ENCODE assay signal across 8 mouse cellular contexts in the genomic region with DNA sequence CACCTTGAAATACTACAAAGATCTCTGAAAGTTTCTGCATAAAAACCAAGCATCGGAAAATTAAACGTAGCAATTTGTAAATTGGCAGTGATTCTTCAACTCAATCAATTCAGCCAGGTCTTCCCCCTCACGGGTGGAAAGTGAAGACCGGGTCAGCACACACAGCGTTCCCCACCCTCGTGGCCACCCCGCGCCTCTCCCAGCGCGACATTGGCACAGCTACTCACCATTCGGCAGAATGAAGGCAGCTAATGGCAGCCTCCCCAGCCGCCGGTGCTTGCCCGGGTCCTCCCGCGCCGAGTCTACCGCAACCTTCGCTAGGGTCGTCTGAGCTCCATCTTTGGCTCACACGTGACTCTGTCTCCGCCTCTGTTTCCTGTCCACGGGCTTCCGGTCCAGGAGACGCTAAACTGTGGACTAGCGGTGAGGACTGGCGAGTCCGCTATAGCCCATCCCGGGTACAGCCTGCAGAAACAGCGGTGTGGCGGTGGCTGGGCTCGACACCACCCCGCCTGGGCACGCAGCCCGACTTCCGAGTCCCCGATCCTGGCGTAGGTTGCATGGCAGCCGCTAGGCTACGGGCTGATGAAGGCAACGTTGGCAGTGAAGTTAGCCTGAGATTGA. TPM values are rescaled to one million over a fixed set of nuclear protein-coding genes. Genes with fewer than 3 reads are reported as not detected.
DNase-seq lines count a peak whose midpoint lies in the region; ATAC-seq lines count a peak whose summit lies in the region.

A gene (minus strand): TSS at position 385 of the 624 bp plus-strand sequence.

- peak within 1 kb of the TSS; percentile 77 for H3K4me3 ChIP-seq in hindbrain, embryonic 10.5 days
- peak within 1 kb of the TSS; percentile 74 for H3K4me3 ChIP-seq in lung, embryonic 15.5 days

- H3K36me3 ChIP-seq in hindbrain, embryonic 10.5 days: peaks cover 28% of the 10 kb centered on the region
- peaks cover 14% of the 10 kb centered on the region for H3K36me3 ChIP-seq in lung, embryonic 15.5 days

- peak within 1 kb of the TSS; percentile 59 for H3K4me2 ChIP-seq in lung, embryonic 15.5 days

- peak within 1 kb of the TSS; percentile 48 for H3K9ac ChIP-seq in lung, embryonic 15.5 days

- peak; percentile 97 for ATAC-seq in lung, embryonic 15.5 days (ENCODE audit: borderline replicate concordance, extremely low read depth, low FRiP score, low TSS enrichment)

- H3K9me3 ChIP-seq in hindbrain, embryonic 10.5 days: no peaks in the 10 kb centered on the region
- no peaks in the 10 kb centered on the region for H3K9me3 ChIP-seq in lung, embryonic 15.5 days

- H3K4me1 ChIP-seq in hindbrain, embryonic 10.5 days (replicated peaks): peaks cover 23% of the 10 kb centered on the region
- H3K4me1 ChIP-seq in lung, embryonic 15.5 days: peaks cover 9% of the 10 kb centered on the region; the same call in 1 of the 2 replicates

- H3K27me3 ChIP-seq in hindbrain, embryonic 10.5 days (ENCODE audit: insufficient read depth, poor library complexity, severe bottlenecking): no peaks in the 10 kb centered on the region
- no peaks in the 10 kb centered on the region for H3K27me3 ChIP-seq in lung, embryonic 15.5 days

- DNase-seq in NIH3T3 (ENCODE audit: low read depth): peak; percentile 93
- peak; percentile 88 for DNase-seq in cerebellum, adult 9-11 months
- DNase-seq in frontal cortex, adult 2 months (ENCODE audit: extremely low spot score in 1 of 2, low spot score in 1 of 2): peak; percentile 76 to 89
- DNase-seq in hindbrain, embryonic 10.5 days (ENCODE audit: low spot score): peak; percentile 91
- peak; percentile 54 for DNase-seq in layer of hippocampus, adult 9-10 months (ENCODE audit: low spot score)
- peak; percentile 83 for DNase-seq in ovary, adult 18-20 months (ENCODE audit: low spot score)
- DNase-seq in thymus, postnatal 0 days (ENCODE audit: low spot score): peak; percentile 73

- WGBS in hindbrain, embryonic 10.5 days: under 1% methylated on average over 41 of the region's 41 CpGs
- under 1% methylated on average over 41 of the region's 41 CpGs for WGBS in lung, embryonic 15.5 days

- peak within 1 kb of the TSS; percentile 92 for H3K27ac ChIP-seq in hindbrain, embryonic 10.5 days
- peak within 1 kb of the TSS; percentile 79 for H3K27ac ChIP-seq in lung, embryonic 15.5 days

RNA-seq across cellular contexts. Expression of the gene that starts here (rescaled TPM):
- 40.3 and 41.8 TPM in 2 replicates for polyA plus RNA-seq in frontal cortex, adult 2 months (2012; rRNA removed)
- polyA plus RNA-seq in hindbrain, embryonic 10.5 days (2016; fragmentation: Nextera tagmentation; extraction: Ambion mirVana): 127 and 132 TPM in 2 replicates
- polyA plus RNA-seq in lung, embryonic 15.5 days (2015; fragmentation: Nextera tagmentation; extraction: Ambion mirVana): 95.0 and 99.1 TPM in 2 replicates
- polyA plus RNA-seq in thymus, postnatal 0 days (2015; fragmentation: Nextera tagmentation; extraction: Ambion mirVana): 60.0 and 67.6 TPM in 2 replicates

Comparison
In these comparisons a context has a peak if more than half of its experiments do, and no peak if none do; other contexts are left out.
1. Peak in every context shown above with its lines: DNase-seq, ATAC-seq, H3K4me3 ChIP-seq and H3K27ac ChIP-seq.